Mouse (Mus musculus) lung, postnatal 0 days (tissue): Measurements from ENCODE around the gene Atr.

ENCODE experiments used
- CTCF ChIP-seq: IDR thresholded peaks from 2 replicates; pipeline ENCODE4 v1.5.1; 2016; ENCODE audit warnings: antibody characterized with exemption, mild to moderate bottlenecking
- EP300 ChIP-seq: IDR thresholded peaks from 2 replicates; pipeline ENCODE4 v1.6.1; 2016; ENCODE audit warnings: antibody characterized with exemption, mild to moderate bottlenecking, control low read depth

GRCm38 (mm10) chr9:95844825-95845460 is 12.5 kb upstream of the Atr start, which contains the start of gene Pls1:
- TF ChIP-seq EP300 (no peak), CTCF (0 out of 2 replicates have a peak, but pooled peaks have one; percentile 5)
